Mouse (Mus musculus) B cell, adult (primary cell): ENCODE measurements around the gene Hist1h1t. TPM values are rescaled to one million over a fixed set of nuclear protein-coding genes. Genes with fewer than 3 reads are reported as not detected.

Source experiments
- total RNA-seq: library from RNA; stranded (reverse); gene quantifications from 4 replicates; pipeline ENCODE4 v1.2.4, GENCODE M21; 2023; ENCODE audit not compliant: inconsistent age

Gene Hist1h1t
- 0.77 to 1.4 TPM (median 1.1 TPM) in 3 of 4 replicates, not detected in the other for total RNA-seq

GRCm38 (mm10) chr13:23695514-23695913 lies at the start of gene Hist1h1t:
TSS of gene Hist1h1t (plus strand) at chr13:23695814.

DNA sequence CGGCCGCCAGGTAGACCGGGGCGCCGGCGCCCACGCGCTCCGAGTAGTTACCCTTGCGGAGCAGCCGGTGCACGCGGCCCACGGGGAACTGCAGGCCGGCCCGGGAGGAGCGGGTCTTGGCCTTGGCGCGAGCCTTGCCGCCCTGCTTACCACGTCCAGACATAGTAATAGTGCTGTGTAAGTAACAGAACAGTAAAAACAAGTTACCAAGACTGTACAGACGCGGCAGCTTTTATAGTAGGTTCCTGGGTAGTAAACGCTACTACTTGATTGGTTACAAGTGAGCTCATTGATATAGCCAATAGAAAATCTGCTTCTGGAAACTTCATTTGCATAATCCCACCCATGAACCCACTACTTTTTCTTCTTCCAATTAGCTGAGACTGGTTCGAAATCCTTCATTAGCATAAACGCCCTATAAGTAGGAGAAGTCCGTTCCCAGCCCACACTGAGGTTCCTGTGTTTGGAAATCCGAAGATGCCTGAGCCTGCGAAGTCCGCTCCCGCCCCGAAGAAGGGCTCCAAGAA lies 11.8 kb upstream of the Hist1h1t start, which contains the start of the genes Hist1h2ac and Hist1h2bc:
Gene Hist1h2ac (minus strand): TSS at position 194 of the 527 bp plus-strand sequence.
Gene Hist1h2bc (plus strand): TSS at position 445 of the 527 bp plus-strand sequence.

DNA sequence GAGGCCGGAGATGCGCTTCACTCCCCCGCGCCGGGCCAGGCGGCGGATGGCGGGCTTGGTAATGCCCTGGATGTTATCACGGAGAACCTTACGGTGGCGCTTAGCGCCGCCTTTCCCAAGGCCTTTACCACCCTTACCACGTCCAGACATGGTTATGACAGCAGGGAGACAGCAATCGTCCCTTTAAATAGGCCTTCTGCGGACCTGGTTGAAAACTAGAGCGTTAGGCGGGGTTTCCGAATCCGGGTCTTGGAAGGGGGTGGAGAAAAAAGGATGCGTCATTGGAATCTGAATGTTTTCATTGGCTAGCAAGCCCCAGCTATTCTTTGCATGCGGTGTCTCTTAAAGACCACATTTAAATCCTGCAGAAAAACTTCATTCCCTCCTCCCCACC lies 2.7 kb downstream of the Hist1h1t start, which contains the start of gene Hist1h4c:
Gene Hist1h4c (minus strand): TSS at position 155 of the 394 bp plus-strand sequence.

DNA sequence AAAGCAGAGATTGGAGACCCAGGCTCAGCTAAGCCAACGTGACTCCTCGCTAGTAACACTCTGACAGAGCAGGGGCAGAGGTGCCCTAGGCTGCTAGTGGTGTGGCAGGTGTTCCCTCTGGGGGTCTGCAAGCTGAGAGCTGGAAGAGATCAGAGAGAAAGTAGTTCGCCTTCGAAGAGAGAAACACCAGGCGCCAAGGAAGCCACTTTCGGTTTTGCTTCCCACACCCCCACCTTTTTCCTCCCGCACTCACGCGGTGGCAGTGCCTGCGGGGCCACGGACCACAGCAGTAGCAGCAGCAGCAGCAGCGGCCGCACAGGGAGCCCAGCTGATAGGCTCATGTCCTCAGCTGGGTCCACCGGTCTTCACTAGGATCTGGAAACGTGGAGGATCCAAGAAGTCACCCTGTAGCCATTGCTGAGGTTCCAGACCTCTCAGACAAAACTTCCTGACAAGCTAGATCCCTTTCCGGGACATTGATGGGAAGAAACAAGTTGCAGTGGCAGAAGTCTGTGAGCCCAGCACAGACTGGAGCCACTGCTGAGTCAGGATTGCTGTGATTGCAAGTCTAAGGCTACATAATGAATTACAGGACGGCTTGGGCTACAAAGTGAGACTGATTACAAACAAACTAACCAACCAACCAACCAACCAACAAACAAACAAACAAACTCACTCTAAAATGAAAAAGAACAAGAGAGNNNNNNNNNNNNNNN lies 14.9 kb downstream of the Hist1h1t start, which contains the start of gene Hfe:
Gene Hfe (minus strand): TSS at position 481 of the 716 bp plus-strand sequence.

DNA sequence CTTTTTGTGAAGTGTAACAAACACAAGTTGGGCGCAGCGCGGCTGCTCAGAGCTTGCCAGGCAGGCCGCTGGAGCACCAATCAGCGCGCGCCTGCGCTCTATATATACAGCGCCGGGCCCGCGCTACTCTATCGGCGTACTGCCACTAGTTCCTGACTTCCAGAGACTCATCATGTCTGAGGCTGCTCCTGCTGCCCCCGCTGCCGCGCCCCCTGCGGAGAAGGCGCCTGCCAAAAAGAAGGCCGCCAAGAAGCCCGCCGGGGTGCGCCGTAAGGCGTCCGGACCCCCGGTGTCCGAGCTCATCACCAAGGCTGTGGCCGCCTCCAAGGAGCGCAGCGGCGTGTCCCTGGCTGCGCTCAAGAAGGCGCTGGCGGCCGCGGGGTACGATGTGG lies 43.1 kb downstream of the Hist1h1t start, which contains the start of gene Hist1h1c:
Gene Hist1h1c (plus strand): TSS at position 132 of the 392 bp plus-strand sequence.

DNA sequence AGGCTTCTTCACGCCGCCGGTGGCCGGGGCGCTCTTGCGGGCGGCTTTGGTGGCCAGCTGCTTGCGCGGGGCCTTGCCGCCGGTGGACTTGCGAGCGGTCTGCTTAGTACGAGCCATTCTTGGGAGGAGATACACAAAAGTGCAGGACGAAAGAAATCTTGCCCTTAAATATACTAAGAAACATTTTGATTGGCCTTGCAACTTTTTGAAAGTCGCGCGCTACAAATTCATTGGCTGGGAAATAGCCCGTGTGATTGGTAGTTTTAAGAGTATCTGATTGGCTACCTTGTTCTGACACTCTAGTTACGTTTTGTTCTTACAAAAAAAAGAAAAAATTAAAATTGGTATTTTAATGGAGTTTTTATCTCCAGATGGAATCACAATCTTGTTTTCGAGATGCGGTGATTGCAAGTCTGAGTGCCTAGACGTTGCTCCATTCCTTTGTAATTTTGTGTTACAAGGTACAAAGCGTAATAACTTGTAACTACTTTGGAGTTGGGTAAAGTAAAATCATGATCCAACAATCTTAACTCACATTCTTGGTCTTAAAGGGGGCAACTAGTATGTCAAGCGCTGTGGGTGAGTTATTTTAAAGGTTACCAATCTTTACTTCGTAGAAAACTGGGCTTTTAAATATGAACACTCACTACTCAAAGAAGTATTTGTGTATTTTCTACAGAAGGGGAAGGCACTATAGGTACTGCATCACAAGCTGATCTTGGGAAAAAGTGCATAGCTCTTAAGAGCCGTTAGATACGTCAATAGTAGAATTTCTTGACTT lies 50.0 kb downstream of the Hist1h1t start, which contains the start of gene Hist1h3c:
Gene Hist1h3c (minus strand): TSS at position 222 of the 781 bp plus-strand sequence.

Other genes starting within 250 kb of the Hist1h1t start
- not detected in 4 replicates for gene Btn1a1, start 229.9 kb upstream of the Hist1h1t start, total RNA-seq
- 0.61 to 1.7 TPM (median 1.6 TPM) in 3 of 4 replicates, not detected in the other for gene Btn2a2, start 207.0 kb upstream of the Hist1h1t start, total RNA-seq
- gene Hist1h4h, start 164.8 kb upstream of the Hist1h1t start, total RNA-seq, result 380 to 493 TPM (median 419 TPM) in 4 replicates
- 18.4 to 42.2 TPM (median 32.0 TPM) in 4 replicates for gene Hist1h2af, start 161.9 kb upstream of the Hist1h1t start, total RNA-seq
- 5.1 to 15.0 TPM (median 8.0 TPM) in 4 replicates for gene Hist1h3g, start 160.4 kb upstream of the Hist1h1t start, total RNA-seq
- 11.3 to 16.6 TPM (median 13.7 TPM) in 4 replicates for gene Hist1h2bh, start 152.4 kb upstream of the Hist1h1t start, total RNA-seq
- 123 to 144 TPM (median 124 TPM) in 4 replicates for gene Hist1h3f, start 151.8 kb upstream of the Hist1h1t start, total RNA-seq
- gene Hist1h4f, start 144.2 kb upstream of the Hist1h1t start, total RNA-seq, result 90.4 to 98.1 TPM (median 92.8 TPM) in 4 replicates
- gene Hist1h1d, start 142.6 kb upstream of the Hist1h1t start, total RNA-seq, result 25.4 to 29.9 TPM (median 27.1 TPM) in 4 replicates
- gene Hist1h3e, start 133.4 kb upstream of the Hist1h1t start, total RNA-seq, result 304 to 393 TPM (median 327 TPM) in 4 replicates
- gene Hist1h2ae, start 124.6 kb upstream of the Hist1h1t start, total RNA-seq, result 14.4 to 36.0 TPM (median 25.7 TPM) in 4 replicates
- 482 to 521 TPM (median 495 TPM) in 4 replicates for gene Hist1h2bg, start 124.4 kb upstream of the Hist1h1t start, total RNA-seq
- 216 to 268 TPM (median 252 TPM) in 4 replicates for gene Hist1h2bf, start 121.6 kb upstream of the Hist1h1t start, total RNA-seq
- gene Hist1h2ad, start 121.4 kb upstream of the Hist1h1t start, total RNA-seq, result 41.9 to 71.0 TPM (median 49.4 TPM) in 4 replicates
- gene Hist1h3d, start 120.1 kb upstream of the Hist1h1t start, total RNA-seq, result 32.2 to 49.8 TPM (median 35.5 TPM) in 4 replicates
- gene Hist1h4d, start 114.2 kb upstream of the Hist1h1t start, total RNA-seq, result 154 to 204 TPM (median 177 TPM) in 4 replicates
- 30.3 to 38.2 TPM (median 33.1 TPM) in 4 replicates for gene Hist1h2be, start 74.7 kb upstream of the Hist1h1t start, total RNA-seq
- gene Hist1h1e, start 73.3 kb upstream of the Hist1h1t start, total RNA-seq, result 319 to 416 TPM (median 354 TPM) in 4 replicates
- gene Hist1h2ac, start 11.9 kb upstream of the Hist1h1t start, total RNA-seq, result 10.0 to 14.4 TPM (median 11.1 TPM) in 4 replicates
- gene Hist1h2bc, start 11.6 kb upstream of the Hist1h1t start, total RNA-seq, result 19.7 to 31.0 TPM (median 21.7 TPM) in 4 replicates
- 186 to 254 TPM (median 213 TPM) in 4 replicates for gene Hist1h4c, start 2.6 kb downstream of the Hist1h1t start, total RNA-seq
- 0.69 to 2.2 TPM (median 1.4 TPM) in 4 replicates for gene Hfe, start 15.0 kb downstream of the Hist1h1t start, total RNA-seq
- 908 to 1,217 TPM (median 961 TPM) in 4 replicates for gene Hist1h1c, start 43.0 kb downstream of the Hist1h1t start, total RNA-seq
- gene Hist1h3c, start 49.8 kb downstream of the Hist1h1t start, total RNA-seq, result 12.3 to 17.5 TPM (median 15.7 TPM) in 4 replicates
- 71.4 to 93.9 TPM (median 80.8 TPM) in 4 replicates for gene Hist1h2bb, start 50.9 kb downstream of the Hist1h1t start, total RNA-seq
- gene Hist1h2ab, start 55.3 kb downstream of the Hist1h1t start, total RNA-seq, result 70.2 to 102 TPM (median 85.3 TPM) in 4 replicates
- 58.2 to 88.1 TPM (median 67.4 TPM) in 4 replicates for gene Hist1h3b, start 56.5 kb downstream of the Hist1h1t start, total RNA-seq
- 102 to 129 TPM (median 105 TPM) in 4 replicates for gene Hist1h4b, start 61.2 kb downstream of the Hist1h1t start, total RNA-seq
- 166 to 182 TPM (median 176 TPM) in 4 replicates for gene Hist1h4a, start 65.4 kb downstream of the Hist1h1t start, total RNA-seq
- 384 to 431 TPM (median 397 TPM) in 4 replicates for gene Hist1h3a, start 66.6 kb downstream of the Hist1h1t start, total RNA-seq
- 34.9 to 57.5 TPM (median 37.6 TPM) in 4 replicates for gene Hist1h1a, start 67.9 kb downstream of the Hist1h1t start, total RNA-seq
- gene Trim38, start 74.1 kb downstream of the Hist1h1t start, total RNA-seq, result not detected in 4 replicates
- not detected in 4 replicates for gene Slc17a2, start 111.2 kb downstream of the Hist1h1t start, total RNA-seq
- not detected in 4 replicates for gene Slc17a3, start 143.6 kb downstream of the Hist1h1t start, total RNA-seq
- not detected in 4 replicates for gene Slc17a1, start 171.9 kb downstream of the Hist1h1t start, total RNA-seq
- gene Slc17a4, start 219.2 kb downstream of the Hist1h1t start, total RNA-seq, result not detected in 4 replicates
- not detected in 4 replicates for gene Hist1h2ba, start 238.3 kb downstream of the Hist1h1t start, total RNA-seq
- not detected in 4 replicates for gene Hist1h2aa, start 238.6 kb downstream of the Hist1h1t start, total RNA-seq